ENCODE assay signal across 29 mouse cellular contexts in genomic region chr11:81923096-81923495, GRCm38 (mm10). TPM values are rescaled to one million over a fixed set of nuclear protein-coding genes. Genes with fewer than 3 reads are reported as not detected.
A peak's percentile ranks its signal among the peaks of the same experiment; 100 is the strongest.
DNase-seq lines count a peak whose midpoint lies in the region; ATAC-seq and TF ChIP-seq lines count a peak whose summit lies in the region.
"Had no signal": no experiment of that assay in that cellular context is flagged by ENCODE, and none has a peak within 500 bp of the region (broad histone marks: within the 10 kb centered on the region; RNA-seq: fewer than 3 reads in every experiment).

No protein-coding gene starts in this region.

- no peaks in the 10 kb centered on the region for H3K27me3 ChIP-seq in thymus, adult 2 months (ENCODE audit: control insufficient read depth, insufficient read depth, low read length)
- no peaks in the 10 kb centered on the region for H3K27me3 ChIP-seq in lung, postnatal 0 days (replicated peaks; ENCODE audit: insufficient read depth, low read length)
- H3K27me3 ChIP-seq: embryonic facial prominence, embryonic 13.5 days; forebrain, embryonic 13.5 days; heart, embryonic 12.5 days; heart, embryonic 15.5 days had no signal

- DNase-seq in thymus, adult 2 months = peak; percentile 2
- DNase-seq in thymus, adult 18-20 months = no peak
- DNase-seq in 3T3-L1 (ENCODE audit: low read depth, low spot score) (peak; percentile 63), 416B (ENCODE audit: low read depth) (peak; percentile 4), NIH3T3 (ENCODE audit: low read depth) (peak; percentile 13)
- no peak for DNase-seq in kidney, adult 11 months
- DNase-seq in lung, postnatal 0 days (ENCODE audit: low spot score) = no peak
- DNase-seq: adrenal gland, postnatal 10 days; B cell, adult 2 months; cerebellum, adult 18-20 months; cerebellum, adult 9-10 months; cerebellum, postnatal 25 days; gastrocnemius, postnatal 10 days; gastrocnemius, postnatal 36 days; heart, postnatal 10 days; heart, postnatal 36 days had no signal

- no peaks in the 10 kb centered on the region for H3K36me3 ChIP-seq in thymus, adult 2 months (ENCODE audit: control insufficient read depth, insufficient read depth, low read length)
- no peaks in the 10 kb centered on the region for H3K36me3 ChIP-seq in lung, postnatal 0 days (ENCODE audit: insufficient read depth, low read length)
- H3K36me3 ChIP-seq: embryonic facial prominence, embryonic 13.5 days; forebrain, embryonic 10.5 days; heart, embryonic 12.5 days; heart, embryonic 15.5 days; hindbrain, embryonic 10.5 days had no signal

- WGBS in thymus, adult 2 months = 7% methylated on average over 2 of the region's 2 CpGs
- WGBS in lung, postnatal 0 days = 89% methylated on average over 2 of the region's 2 CpGs

- ATAC-seq in lung, postnatal 0 days = no peak
- ATAC-seq: CD4-positive, CD25-positive, alpha-beta regulatory T cell, adult 4 months; forebrain, embryonic 13.5 days; forebrain, embryonic 16.5 days; hindbrain, postnatal 0 days; inflammation-experienced regulatory T-cells, adult 6 months; intestine, embryonic 16.5 days; Patski had no signal

- no peak overlapping the region for H3K9ac ChIP-seq in lung, postnatal 0 days (replicated peaks; ENCODE audit: low read depth)
- H3K9ac ChIP-seq: embryonic facial prominence, embryonic 13.5 days; forebrain, embryonic 13.5 days; heart, embryonic 12.5 days; heart, embryonic 15.5 days; hindbrain, embryonic 14.5 days had no signal

- H3K4me3 ChIP-seq in thymus, adult 2 months (ENCODE audit: control insufficient read depth, insufficient read depth, low read length) = no peak overlapping the region
- H3K4me3 ChIP-seq in lung, postnatal 0 days (ENCODE audit: low read depth, low read length) = no peak overlapping the region
- H3K4me3 ChIP-seq: embryonic facial prominence, embryonic 13.5 days; forebrain, embryonic 10.5 days; forebrain, embryonic 13.5 days; heart, embryonic 12.5 days; heart, embryonic 15.5 days; hindbrain, embryonic 10.5 days had no signal

- no peaks in the 10 kb centered on the region for H3K9me3 ChIP-seq in lung, postnatal 0 days (ENCODE audit: low read length)
- H3K9me3 ChIP-seq: forebrain, embryonic 10.5 days; forebrain, embryonic 13.5 days; heart, embryonic 12.5 days; heart, embryonic 15.5 days; hindbrain, embryonic 10.5 days had no signal

- no peak overlapping the region for H3K4me2 ChIP-seq in lung, postnatal 0 days (replicated peaks; ENCODE audit: low read depth, low read length)
- H3K4me2 ChIP-seq: embryonic facial prominence, embryonic 13.5 days; forebrain, embryonic 13.5 days; heart, embryonic 12.5 days; heart, embryonic 15.5 days; hindbrain, embryonic 14.5 days had no signal

- H3K27ac ChIP-seq in thymus, adult 2 months (ENCODE audit: control insufficient read depth, insufficient read depth, low read length) = no peak overlapping the region
- no peak overlapping the region for H3K27ac ChIP-seq in lung, postnatal 0 days (ENCODE audit: low read length)
- H3K27ac ChIP-seq: embryonic facial prominence, embryonic 13.5 days; forebrain, embryonic 10.5 days; forebrain, embryonic 13.5 days; heart, embryonic 15.5 days; hindbrain, embryonic 10.5 days; hindbrain, embryonic 14.5 days; hindbrain, postnatal 0 days had no signal

- no peak for TF ChIP-seq POLR2A in thymus, adult 2 months (IDR thresholded peaks at IDR 0.05; ENCODE audit: control insufficient read depth, extremely low read depth, insufficient read depth, low read length, poor library complexity)

- no peaks in the 10 kb centered on the region for H3K4me1 ChIP-seq in thymus, adult 2 months (replicated peaks; ENCODE audit: control insufficient read depth, insufficient read depth, low read length)
- H3K4me1 ChIP-seq in lung, postnatal 0 days (ENCODE audit: insufficient read depth, low read depth, low read length) = no peaks in the 10 kb centered on the region
- H3K4me1 ChIP-seq: embryonic facial prominence, embryonic 13.5 days; heart, embryonic 12.5 days; heart, embryonic 15.5 days; hindbrain, embryonic 10.5 days had no signal

- TF ChIP-seq CTCF in thymus, adult 2 months (IDR thresholded peaks at IDR 0.05; ENCODE audit: borderline replicate concordance, control insufficient read depth, extremely low read depth, insufficient read depth, low read length, poor library complexity) = no peak
- TF ChIP-seq CTCF in lung, postnatal 0 days (IDR thresholded peaks at IDR 0.05) = no peak

- TF ChIP-seq EP300 in lung, postnatal 0 days (IDR thresholded peaks at IDR 0.05) = no peak

RNA-seq across cellular contexts. Expression of gene Asic2, which starts 45.2 kb away (rescaled TPM):
- polyA plus RNA-seq in thymus, adult 2 months (2012; rRNA removed) = 0.08 and 0.10 TPM in 2 replicates
- 0.05 and 0.06 TPM in 2 replicates for polyA plus RNA-seq in lung, postnatal 0 days (2015; fragmentation: Nextera tagmentation; extraction: Ambion mirVana)
- polyA plus RNA-seq: CD4-positive, CD25-positive, alpha-beta regulatory T cell, adult 4 months; heart, embryonic 15.5 days; inflammation-experienced regulatory T-cells, adult 6 months had no signal

Comparison
In these comparisons a context has a peak if more than half of its experiments do, and no peak if none do; other contexts are left out.
1. DNase-seq: peak in thymus, adult 2 months (single experiment), 3T3-L1 (single experiment), 416B (single experiment) and NIH3T3 (single experiment); none in thymus, adult 18-20 months (0 of 2), kidney, adult 11 months (single experiment) and lung, postnatal 0 days (single experiment).